Mouse (Mus musculus): ENCODE data around the gene Znrf3. TPM values are rescaled to one million over a fixed set of nuclear protein-coding genes. Genes with fewer than 3 reads are reported as not detected.

Gene Znrf3
- polyA plus RNA-seq, 1 experiment from 2014 or later = 11.7 TPM

DNA sequence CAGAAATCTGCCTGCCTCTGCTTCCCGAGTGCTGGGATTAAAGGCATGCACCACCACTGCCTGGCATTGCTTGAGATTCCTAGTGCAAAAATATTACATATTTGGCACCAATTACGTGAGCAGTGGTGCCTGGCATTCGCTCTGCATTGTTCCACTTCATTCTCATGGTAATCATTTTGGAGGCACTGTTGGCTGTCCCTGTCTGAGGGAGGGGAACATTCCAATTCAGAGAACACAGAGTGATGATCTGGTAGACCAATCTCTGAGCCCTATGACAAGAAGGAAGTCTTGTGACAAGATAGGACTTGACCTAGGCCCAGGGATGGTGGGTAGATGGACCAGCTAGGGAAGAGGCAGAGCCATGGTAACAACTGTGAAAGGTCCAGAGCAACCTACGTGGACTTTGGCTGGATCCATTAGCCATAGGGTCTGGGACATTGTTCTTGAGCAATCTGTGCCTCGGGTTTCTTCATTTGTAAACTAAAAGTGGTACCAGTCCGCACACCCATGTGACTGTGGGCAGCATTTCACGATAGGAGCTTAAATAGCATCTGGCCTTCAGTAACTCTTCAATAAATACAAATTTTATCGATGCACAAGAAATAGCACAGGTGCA lies 174.7 kb downstream of the Znrf3 start:
- Histone ChIP-seq H3K27ac (replicated peaks; ENCODE audit: low read depth, low read length) (no peak overlapping the region), H3K4me3 (ENCODE audit: low read depth, low read length) (no peak overlapping the region), H3K9ac (replicated peaks; ENCODE audit: low read length) (no peak overlapping the region), H3K4me1 (ENCODE audit: control insufficient read depth, insufficient read depth, low read length) (no peaks in the 10 kb centered on the region), H3K4me2 (ENCODE audit: low read depth, low read length) (no peak overlapping the region), H3K27me3 (ENCODE audit: control insufficient read depth, insufficient read depth, low read length) (no peaks in the 10 kb centered on the region), H3K9me3 (replicated peaks; ENCODE audit: control insufficient read depth, low read length) (no peaks in the 10 kb centered on the region), H3K36me3 (replicated peaks; ENCODE audit: control insufficient read depth, insufficient read depth, low read depth, low read length) (no peaks in the 10 kb centered on the region)
- ATAC-seq (replicated peaks; ENCODE audit: insufficient number of reproducible peaks, low FRiP score, low TSS enrichment, low read depth) = no peak
- no peak for DNase-seq (ENCODE audit: low spot score)
- WGBS = 88% methylated on average over 8 of the region's 8 CpGs

DNA sequence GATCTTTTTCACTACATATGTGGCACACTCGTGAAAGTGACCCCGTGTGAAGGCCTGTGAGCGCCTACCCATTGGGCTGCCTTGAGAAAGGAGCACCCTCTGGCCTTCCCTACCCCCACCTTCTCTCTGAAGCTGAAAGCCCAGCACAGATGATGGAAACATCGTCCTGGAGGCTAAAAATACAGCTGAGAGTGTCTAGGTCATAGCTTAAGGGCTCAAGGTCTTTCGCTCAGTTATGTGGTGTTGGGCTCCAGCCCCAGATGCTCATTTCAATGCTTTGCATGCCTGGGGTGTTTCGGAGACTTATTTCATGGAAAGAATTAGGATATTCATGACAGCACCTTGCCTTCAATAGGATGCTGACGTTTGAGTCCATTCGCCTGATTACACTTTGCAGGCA lies 178.9 kb downstream of the Znrf3 start:
- Histone ChIP-seq H3K4me3 (ENCODE audit: low read depth, low read length) (no peak overlapping the region), H3K4me2 (ENCODE audit: low read depth, low read length) (no peak overlapping the region), H3K36me3 (replicated peaks; ENCODE audit: control insufficient read depth, insufficient read depth, low read depth, low read length) (no peaks in the 10 kb centered on the region), H3K4me1 (ENCODE audit: control insufficient read depth, insufficient read depth, low read length) (no peaks in the 10 kb centered on the region), H3K27ac (replicated peaks; ENCODE audit: low read depth, low read length) (no peak overlapping the region), H3K27me3 (ENCODE audit: control insufficient read depth, insufficient read depth, low read length) (no peaks in the 10 kb centered on the region; the same call in 1 of the 2 replicates), H3K9me3 (replicated peaks; ENCODE audit: control insufficient read depth, low read length) (no peaks in the 10 kb centered on the region), H3K9ac (replicated peaks; ENCODE audit: low read length) (no peak overlapping the region)
- ATAC-seq (replicated peaks; ENCODE audit: insufficient number of reproducible peaks, low FRiP score, low TSS enrichment, low read depth) (no peak), DNase-seq (ENCODE audit: low spot score) (no peak)
- WGBS = 73% methylated on average over 8 of the region's 8 CpGs

DNA sequence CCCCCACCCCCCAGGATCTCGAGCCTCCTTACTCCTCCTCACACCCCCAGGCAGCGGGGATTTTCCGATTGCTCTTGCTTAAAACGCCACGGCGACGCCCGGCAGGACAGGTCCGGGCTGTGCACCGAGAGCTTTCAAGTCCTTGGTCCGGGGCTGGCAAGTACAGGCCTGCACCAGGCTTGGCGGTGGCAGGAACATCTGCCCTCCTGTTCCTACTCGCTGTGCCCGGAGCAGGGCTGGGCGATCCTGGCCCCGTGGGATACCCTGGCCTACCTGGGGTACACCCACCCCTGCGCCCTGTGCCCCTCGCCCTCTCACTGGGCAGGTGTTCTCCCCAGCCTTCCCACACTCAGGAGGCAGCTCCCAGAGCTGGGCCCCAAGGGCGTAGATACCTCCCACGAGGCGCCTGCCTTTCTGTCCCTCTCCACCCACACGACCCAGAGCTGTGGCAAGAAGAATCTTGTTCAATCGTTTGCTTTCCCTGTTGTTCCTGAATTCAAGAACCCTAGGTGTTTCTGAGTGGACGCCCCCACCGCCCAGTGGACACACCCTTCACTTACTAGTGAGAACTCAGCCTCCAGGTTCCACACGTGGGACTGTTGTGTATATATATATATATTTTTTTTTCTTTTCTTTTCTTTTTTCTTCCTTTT lies 181.4 kb downstream of the Znrf3 start:
- Histone ChIP-seq H3K27me3 (ENCODE audit: control insufficient read depth, insufficient read depth, low read length) (no peaks in the 10 kb centered on the region; the same call in 1 of the 2 replicates), H3K4me2 (ENCODE audit: low read depth, low read length) (no peak overlapping the region), H3K36me3 (replicated peaks; ENCODE audit: control insufficient read depth, insufficient read depth, low read depth, low read length) (no peaks in the 10 kb centered on the region), H3K9ac (replicated peaks; ENCODE audit: low read length) (no peak overlapping the region), H3K9me3 (replicated peaks; ENCODE audit: control insufficient read depth, low read length) (no peaks in the 10 kb centered on the region), H3K4me1 (ENCODE audit: control insufficient read depth, insufficient read depth, low read length) (no peaks in the 10 kb centered on the region), H3K27ac (replicated peaks; ENCODE audit: low read depth, low read length) (no peak overlapping the region), H3K4me3 (ENCODE audit: low read depth, low read length) (no peak overlapping the region)
- no peak for ATAC-seq (replicated peaks; ENCODE audit: insufficient number of reproducible peaks, low FRiP score, low TSS enrichment, low read depth)
- 50% methylated on average over 26 of the region's 26 CpGs for WGBS
- peak; percentile 20 for DNase-seq (ENCODE audit: low spot score)

DNA sequence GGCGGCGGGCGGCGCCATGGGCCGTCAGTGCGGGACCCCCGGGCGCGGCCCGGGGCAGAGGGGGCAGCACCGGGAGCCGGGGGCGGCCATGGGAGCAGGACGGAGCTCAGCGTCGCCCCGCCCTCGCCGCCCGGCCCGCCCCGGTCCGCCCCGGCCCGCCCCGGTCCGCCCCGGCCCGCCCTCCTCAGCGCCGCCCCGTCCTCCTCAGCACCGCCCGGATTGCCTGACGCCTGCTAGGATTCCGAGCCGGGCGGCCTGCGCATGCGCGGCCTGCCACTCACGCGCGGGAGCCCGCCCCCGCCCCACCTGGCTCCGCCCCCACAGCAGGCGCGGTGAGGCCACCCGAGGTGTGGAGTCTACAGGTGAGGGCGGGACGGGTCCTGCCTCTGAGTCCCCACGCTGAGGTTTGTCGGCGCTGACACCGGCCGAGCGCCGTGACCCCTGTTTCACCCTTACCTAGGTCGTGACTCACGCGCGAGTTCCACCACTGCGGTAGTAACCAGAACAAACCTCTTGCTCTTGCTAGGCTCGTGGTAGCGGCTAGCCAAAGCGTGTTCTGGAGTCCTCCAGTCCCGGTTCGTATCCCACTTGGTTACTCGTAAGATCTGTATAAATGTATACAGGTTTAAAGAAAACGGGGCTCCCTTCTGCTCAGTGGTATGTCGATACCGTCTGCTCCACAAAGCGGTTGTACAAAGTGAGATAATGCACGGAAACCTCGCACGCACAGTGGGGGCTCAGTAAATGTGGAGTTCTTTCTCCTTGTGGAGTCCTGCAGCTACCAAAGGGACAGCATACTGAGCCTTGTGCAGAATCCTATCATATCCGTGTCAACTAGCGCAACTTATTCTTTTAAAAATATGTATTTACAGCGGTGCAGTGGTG lies 182.9 kb downstream of the Znrf3 start, which contains the start of gene Kremen1:
Gene Kremen1 (minus strand): TSS at position 51 of the 885 bp plus-strand sequence.
- peak within 1 kb of the TSS; percentile 82 for H3K9ac ChIP-seq (replicated peaks; ENCODE audit: low read length)
- H3K9me3 ChIP-seq (replicated peaks; ENCODE audit: control insufficient read depth, low read length) = no peaks in the 10 kb centered on the region
- WGBS = 3% methylated on average over 52 of the region's 80 CpGs

DNA sequence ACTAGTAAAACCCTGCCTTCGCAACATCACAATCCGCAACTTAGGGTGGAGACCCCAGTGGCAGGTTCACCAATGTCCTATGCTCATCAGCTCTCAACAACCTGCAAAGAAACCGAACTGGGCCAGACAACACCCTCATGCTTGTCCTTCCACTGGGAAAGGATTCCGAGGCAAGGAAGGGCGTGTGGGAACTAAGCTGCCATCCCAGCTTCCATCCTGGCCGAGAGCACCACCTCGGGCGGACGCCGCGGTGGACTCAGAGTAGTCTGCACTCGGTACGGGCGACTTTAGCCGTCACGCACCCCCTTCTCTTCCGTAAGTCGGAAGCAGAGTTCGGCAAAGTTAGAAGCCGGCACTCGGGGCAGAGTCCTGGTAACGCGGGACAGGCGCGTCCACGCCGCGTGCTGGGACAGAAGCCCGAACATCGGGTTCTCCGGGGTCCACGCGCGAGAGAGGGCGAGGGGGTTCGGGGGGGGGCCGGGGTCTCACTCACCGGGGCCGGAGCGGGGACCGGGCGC lies 183.6 kb downstream of the Znrf3 start:
- DNase-seq (ENCODE audit: low spot score) = peak; percentile 61
- peak; percentile 14 for ATAC-seq (replicated peaks; ENCODE audit: insufficient number of reproducible peaks, low FRiP score, low TSS enrichment, low read depth)
- Histone ChIP-seq H3K9me3 (replicated peaks; ENCODE audit: control insufficient read depth, low read length) (no peaks in the 10 kb centered on the region), H3K27ac (replicated peaks; ENCODE audit: low read depth, low read length) (0 out of 2 replicates have a peak overlapping the region, but pooled peaks have one; percentile 35), H3K9ac (replicated peaks; ENCODE audit: low read length) (peak overlapping the region; percentile 82), H3K4me1 (ENCODE audit: control insufficient read depth, insufficient read depth, low read length) (peaks cover 4% of the 10 kb centered on the region), H3K36me3 (replicated peaks; ENCODE audit: control insufficient read depth, insufficient read depth, low read depth, low read length) (no peaks in the 10 kb centered on the region), H3K27me3 (ENCODE audit: control insufficient read depth, insufficient read depth, low read length) (no peaks in the 10 kb centered on the region; the same call in 1 of the 2 replicates), H3K4me3 (ENCODE audit: low read depth, low read length) (peak overlapping the region; percentile 88), H3K4me2 (ENCODE audit: low read depth, low read length) (peak overlapping the region; percentile 76)
- 2% methylated on average over 39 of the region's 42 CpGs for WGBS

More for the DNA sequence above, 182.9 kb downstream of the Znrf3 start, which contains the start of gene Kremen1:
- DNase-seq (ENCODE audit: low spot score) (peak; percentile 94), ATAC-seq (replicated peaks; ENCODE audit: insufficient number of reproducible peaks, low FRiP score, low TSS enrichment, low read depth) (peak; percentile 92)
- Histone ChIP-seq H3K36me3 (replicated peaks; ENCODE audit: control insufficient read depth, insufficient read depth, low read depth, low read length) (no peaks in the 10 kb centered on the region), H3K4me1 (ENCODE audit: control insufficient read depth, insufficient read depth, low read length) (peaks cover under 1% of the 10 kb centered on the region; the same call in 1 of the 2 replicates), H3K4me2 (ENCODE audit: low read depth, low read length) (peak within 1 kb of the TSS; percentile 76), H3K4me3 (ENCODE audit: low read depth, low read length) (peak within 1 kb of the TSS; percentile 88), H3K27me3 (ENCODE audit: control insufficient read depth, insufficient read depth, low read length) (no peaks in the 10 kb centered on the region; the same call in 1 of the 2 replicates), H3K27ac (replicated peaks; ENCODE audit: low read depth, low read length) (0 out of 2 replicates have a peak within 1 kb of the TSS, but pooled peaks have one; percentile 35)

DNA sequence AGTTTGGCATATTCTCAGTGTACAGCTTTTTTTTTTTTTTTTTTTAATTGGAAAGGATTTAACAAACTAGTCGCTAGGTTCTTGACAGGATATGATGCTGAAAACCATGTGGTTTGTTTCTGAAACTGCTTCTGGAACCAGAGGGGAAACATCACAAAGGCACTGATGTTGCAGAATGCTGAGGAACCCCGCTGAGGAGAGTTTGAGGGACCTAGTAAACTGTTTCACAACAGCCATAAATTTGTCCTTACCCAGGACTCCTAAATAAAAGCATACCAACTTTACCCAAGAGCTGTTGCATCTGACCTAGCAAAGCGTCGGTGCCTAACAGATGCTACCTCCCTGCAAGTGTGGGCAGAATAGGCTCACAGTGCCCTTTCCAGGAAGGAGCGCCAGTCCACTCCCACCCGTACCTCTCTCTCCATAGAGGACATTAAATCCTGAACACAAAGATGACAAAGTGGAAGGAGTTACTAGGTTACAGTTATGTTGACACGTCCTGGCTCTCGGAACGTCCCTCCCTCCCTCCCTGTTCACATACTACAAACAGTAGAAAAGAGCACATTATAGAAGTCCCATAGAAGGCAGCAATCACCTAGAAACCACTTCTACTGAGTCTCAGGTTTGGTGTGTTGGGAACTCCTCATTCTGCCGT lies 184.6 kb downstream of the Znrf3 start:
- ATAC-seq (replicated peaks; ENCODE audit: insufficient number of reproducible peaks, low FRiP score, low TSS enrichment, low read depth) = no peak
- peak overlapping the region; percentile 88 for H3K4me3 ChIP-seq (ENCODE audit: low read depth, low read length)
- H3K4me2 ChIP-seq (ENCODE audit: low read depth, low read length) = peak overlapping the region; percentile 19; the same call in 1 of the 2 replicates
- 66% methylated on average over 10 of the region's 10 CpGs for WGBS
- H3K9ac ChIP-seq (replicated peaks; ENCODE audit: low read length) = no peak overlapping the region
- DNase-seq (ENCODE audit: low spot score) = no peak
- peaks cover 4% of the 10 kb centered on the region for H3K4me1 ChIP-seq (ENCODE audit: control insufficient read depth, insufficient read depth, low read length)
- no peaks in the 10 kb centered on the region for H3K9me3 ChIP-seq (replicated peaks; ENCODE audit: control insufficient read depth, low read length)
- no peak overlapping the region for H3K27ac ChIP-seq (replicated peaks; ENCODE audit: low read depth, low read length)
- H3K27me3 ChIP-seq (ENCODE audit: control insufficient read depth, insufficient read depth, low read length) = no peaks in the 10 kb centered on the region; the same call in 1 of the 2 replicates
- H3K36me3 ChIP-seq (replicated peaks; ENCODE audit: control insufficient read depth, insufficient read depth, low read depth, low read length) = no peaks in the 10 kb centered on the region

DNA sequence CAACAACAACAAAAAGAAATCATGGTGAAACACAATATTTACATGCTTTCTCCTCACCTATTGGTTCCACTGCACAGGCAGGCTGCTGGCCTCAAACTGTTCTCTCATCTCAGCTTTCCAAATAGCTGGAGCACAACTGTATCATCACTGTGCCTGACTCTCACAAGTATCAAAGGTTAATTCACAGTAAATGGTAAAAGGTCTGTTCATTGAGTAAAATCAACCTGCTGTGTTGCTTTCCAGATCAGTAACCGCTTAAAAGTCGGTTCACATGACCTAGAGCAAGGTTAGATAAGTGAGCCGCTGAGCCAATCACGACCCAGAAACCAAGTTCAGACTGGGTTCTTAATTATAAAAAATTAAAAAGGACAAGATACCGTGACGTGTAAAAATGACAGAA lies 186.6 kb downstream of the Znrf3 start:
- 94% methylated on average over 6 of the region's 6 CpGs for WGBS
- Histone ChIP-seq H3K4me1 (ENCODE audit: control insufficient read depth, insufficient read depth, low read length) (peaks cover 4% of the 10 kb centered on the region), H3K27ac (replicated peaks; ENCODE audit: low read depth, low read length) (no peak overlapping the region), H3K9me3 (replicated peaks; ENCODE audit: control insufficient read depth, low read length) (no peaks in the 10 kb centered on the region), H3K4me2 (ENCODE audit: low read depth, low read length) (no peak overlapping the region), H3K4me3 (ENCODE audit: low read depth, low read length) (no peak overlapping the region), H3K9ac (replicated peaks; ENCODE audit: low read length) (no peak overlapping the region), H3K27me3 (ENCODE audit: control insufficient read depth, insufficient read depth, low read length) (no peaks in the 10 kb centered on the region), H3K36me3 (replicated peaks; ENCODE audit: control insufficient read depth, insufficient read depth, low read depth, low read length) (no peaks in the 10 kb centered on the region)
- DNase-seq (ENCODE audit: low spot score) (no peak), ATAC-seq (replicated peaks; ENCODE audit: insufficient number of reproducible peaks, low FRiP score, low TSS enrichment, low read depth) (no peak)
